ENCODE assay signal across 20 mouse cellular contexts in genomic region chr2:5824685-5825084, GRCm38 (mm10). TPM values are rescaled to one million over a fixed set of nuclear protein-coding genes. Genes with fewer than 3 reads are reported as not detected.
DNase-seq lines count a peak whose midpoint lies in the region; ATAC-seq and TF ChIP-seq lines count a peak whose summit lies in the region.
"Had no signal": no experiment of that assay in that cellular context is flagged by ENCODE, and none has a peak within 500 bp of the region (broad histone marks: within the 10 kb centered on the region; RNA-seq: fewer than 3 reads in every experiment).

No protein-coding gene starts in this region.

- H3K4me1 ChIP-seq in liver, adult 2 months (ENCODE audit: control insufficient read depth, insufficient read depth, low read length): peaks cover 31% of the 10 kb centered on the region
- H3K4me1 ChIP-seq in CH12.LX (ENCODE audit: control insufficient read depth in 1 of 2, insufficient read depth in 2 of 2): peaks cover 4 to 15% of the 10 kb centered on the region in 2 experiments; a peak in 3 of 4 replicates
- H3K4me1 ChIP-seq in forebrain, embryonic 13.5 days: no peaks in the 10 kb centered on the region
- H3K4me1 ChIP-seq: embryonic facial prominence, embryonic 12.5 days; heart, embryonic 15.5 days; hindbrain, embryonic 12.5 days had no signal

- no peak for TF ChIP-seq RAD21 in CH12.LX (IDR thresholded peaks at IDR 0.05; ENCODE audit: low read depth, low read length)

- in situ Hi-C loops in CH12.LX (cut with MboI; ENCODE audit: low pct_ligation_motif_present, low pct_unique_long_range_greater_than_20kb, low sequenced_read_pairs): loop anchor here (25.0 kb wide), 2 partner anchors 737 to 912 kb away; partner anchors contain the start of gene Phyh

- no peaks in the 10 kb centered on the region for H3K9me3 ChIP-seq in CH12.LX (replicated peaks; ENCODE audit: low read length)
- no peaks in the 10 kb centered on the region for H3K9me3 ChIP-seq in forebrain, embryonic 13.5 days (replicated peaks)
- H3K9me3 ChIP-seq: embryonic facial prominence, embryonic 12.5 days; heart, embryonic 15.5 days; hindbrain, embryonic 12.5 days had no signal

- 23% methylated on average over 5 of the region's 5 CpGs for WGBS in liver, adult 2 months
- WGBS in forebrain, embryonic 13.5 days: 87% methylated on average over 5 of the region's 5 CpGs

- TF ChIP-seq EP300 in CH12.LX (IDR thresholded peaks at IDR 0.05; ENCODE audit: low read length): no peak

- no peak for TF ChIP-seq CTCF in liver, adult 2 months (IDR thresholded peaks at IDR 0.05; ENCODE audit: low read depth, low read length)
- TF ChIP-seq CTCF in CH12.LX (conservative IDR thresholded peaks at IDR 0.05 in 1 of 2, IDR thresholded peaks at IDR 0.05 in 1 of 2; ENCODE audit: low read depth in 2 of 2, low read length in 2 of 2): no peak

- dilution Hi-C loops in CH12.LX (cut with MboI; ENCODE audit: extremely low pct_ligation_motif_present, extremely low pct_unique_long_range_greater_than_20kb, low sequenced_read_pairs): no loop called here

- peaks cover 5% of the 10 kb centered on the region; the same call in 1 of the 2 replicates for H3K36me3 ChIP-seq in liver, adult 2 months (ENCODE audit: control insufficient read depth, insufficient read depth, low read length)
- H3K36me3 ChIP-seq in CH12.LX (replicated peaks in 1 of 2; ENCODE audit: control insufficient read depth in 1 of 2, insufficient read depth in 1 of 2, low read length in 1 of 2): peaks cover 50 to 74% of the 10 kb centered on the region in 2 experiments
- H3K36me3 ChIP-seq in forebrain, embryonic 13.5 days (ENCODE audit: poor library complexity, severe bottlenecking): peaks cover 61% of the 10 kb centered on the region

- TF ChIP-seq POLR2A in liver, adult 2 months (IDR thresholded peaks at IDR 0.05; ENCODE audit: extremely low read depth, insufficient read depth, low read length): no peak
- TF ChIP-seq POLR2A in CH12.LX (IDR thresholded peaks at IDR 0.05; ENCODE audit: low read depth, low read length): no peak

- no peaks in the 10 kb centered on the region for H3K79me2 ChIP-seq in liver, adult 2 months (ENCODE audit: control insufficient read depth, insufficient read depth, low read length)
- H3K79me2 ChIP-seq in CH12.LX (replicated peaks; ENCODE audit: control insufficient read depth, extremely low read depth, insufficient read depth, poor library complexity, severe bottlenecking): peaks cover 3% of the 10 kb centered on the region; the same call in 1 of the 2 replicates

- H3K4me2 ChIP-seq in CH12.LX (ENCODE audit: insufficient read depth, low read depth, poor library complexity, severe bottlenecking): no peak overlapping the region
- no peak overlapping the region for H3K4me2 ChIP-seq in forebrain, embryonic 13.5 days
- H3K4me2 ChIP-seq: embryonic facial prominence, embryonic 12.5 days; heart, embryonic 15.5 days; hindbrain, embryonic 12.5 days had no signal

- H3K27me3 ChIP-seq in liver, adult 2 months (ENCODE audit: control insufficient read depth, insufficient read depth, low read length): no peaks in the 10 kb centered on the region
- no peaks in the 10 kb centered on the region for H3K27me3 ChIP-seq in CH12.LX (replicated peaks)
- H3K27me3 ChIP-seq in forebrain, embryonic 13.5 days: no peaks in the 10 kb centered on the region
- H3K27me3 ChIP-seq: embryonic facial prominence, embryonic 12.5 days; heart, embryonic 15.5 days; hindbrain, embryonic 12.5 days had no signal

- 0 out of 2 replicates have a peak overlapping the region, but pooled peaks have one; percentile 38 for H3K27ac ChIP-seq in liver, adult 2 months (replicated peaks; ENCODE audit: insufficient read depth, low read depth, low read length)
- no peak overlapping the region for H3K27ac ChIP-seq in CH12.LX (ENCODE audit: insufficient read depth, low read depth)
- no peak overlapping the region for H3K27ac ChIP-seq in forebrain, embryonic 13.5 days
- H3K27ac ChIP-seq: embryonic facial prominence, embryonic 12.5 days; heart, adult 2 months; heart, embryonic 15.5 days; hindbrain, embryonic 12.5 days; liver, embryonic 14.5 days had no signal

- no peak overlapping the region for H3K4me3 ChIP-seq in liver, adult 2 months (ENCODE audit: insufficient read depth, low read depth, low read length)
- no peak overlapping the region for H3K4me3 ChIP-seq in CH12.LX (replicated peaks in 1 of 3; ENCODE audit: low read depth in 2 of 3, low read length in 2 of 3, poor library complexity in 1 of 3)
- H3K4me3 ChIP-seq in forebrain, embryonic 13.5 days: no peak overlapping the region
- H3K4me3 ChIP-seq: embryonic facial prominence, embryonic 12.5 days; heart, adult 2 months; heart, embryonic 15.5 days; hindbrain, embryonic 12.5 days had no signal

- peak; percentile 74 to 91 for ATAC-seq in hematopoietic stem cell, adult 5-6 weeks (replicated peaks in 1 of 2; ENCODE audit: insufficient read depth in 1 of 2, low FRiP score in 2 of 2, low TSS enrichment in 1 of 2, low read depth in 1 of 2, poor library complexity in 2 of 2, severe bottlenecking in 2 of 2)
- peak; percentile 76; the same call in 1 of the 2 replicates for ATAC-seq in monocyte, adult 5-6 weeks (replicated peaks; ENCODE audit: insufficient number of reproducible peaks, low FRiP score, low TSS enrichment, poor library complexity, severe bottlenecking)
- no peak for ATAC-seq in forebrain, embryonic 13.5 days
- ATAC-seq: forebrain, postnatal 0 days; inflammation-experienced regulatory T-cells, adult 6 months had no signal

- H3K9ac ChIP-seq in liver, adult 2 months (ENCODE audit: low read depth, low read length): no peak overlapping the region
- no peak overlapping the region for H3K9ac ChIP-seq in CH12.LX (ENCODE audit: insufficient read depth, low read depth)
- H3K9ac ChIP-seq in forebrain, embryonic 13.5 days: no peak overlapping the region
- H3K9ac ChIP-seq: embryonic facial prominence, embryonic 12.5 days; forebrain, postnatal 0 days; heart, embryonic 15.5 days; hindbrain, embryonic 12.5 days; liver, embryonic 14.5 days had no signal

- peak; percentile 31 for DNase-seq in liver, adult 2 months (ENCODE audit: extremely low read depth, low read depth, low spot score)
- DNase-seq in liver (no peak), CH12.LX (ENCODE audit: extremely low read depth) (peak; percentile 38)
- no peak for DNase-seq in layer of hippocampus, adult 18-20 months (ENCODE audit: low spot score in 2 of 2)
- DNase-seq in ovary, postnatal 36 days (ENCODE audit: low spot score): no peak
- DNase-seq: heart, adult 2 months; kidney, postnatal 4 days; lung, postnatal 36 days; right cerebral cortex, postnatal 14 days; thymus, postnatal 25 days had no signal

TF ChIP-seq in CH12.LX, 34 proteins besides CTCF, POLR2A, EP300 and RAD21:
- TF ChIP-seq NRF1 (IDR thresholded peaks at IDR 0.05; ENCODE audit: low read depth, low read length): no peak
- no peak for TF ChIP-seq BHLHE40 (IDR thresholded peaks at IDR 0.05; ENCODE audit: low read depth, low read length)

RNA-seq across cellular contexts. Expression of gene Nudt5, which starts 20.1 kb away (rescaled TPM):
- total RNA-seq in liver, adult 2 months (2014; rRNA removed): 13.9 and 15.8 TPM in 2 replicates
- 4.2 and 5.2 TPM in 2 replicates for polyA plus RNA-seq in liver, adult 2 months (2012; rRNA removed)
- total RNA-seq in CH12.LX (2012; rRNA removed): 102 and 123 TPM in 2 replicates
- total RNA-seq in CH12.LX (2014; rRNA removed): 245 and 270 TPM in 2 replicates
- 128 and 149 TPM in 2 replicates for polyA plus RNA-seq in CH12.LX (2012; ENCODE audit: insufficient read length, low read depth)
- total RNA-seq in hematopoietic stem cell, adult 5-6 weeks (2017): 53.1 and 54.3 TPM in 2 replicates
- 12.9 to 17.9 TPM (median 14.7 TPM) in 3 replicates for total RNA-seq in monocyte, adult 5-6 weeks (2017)
- 56.3 and 58.4 TPM in 2 replicates for polyA plus RNA-seq in forebrain, embryonic 13.5 days (2015; fragmentation: Nextera tagmentation; extraction: Ambion mirVana)
- total RNA-seq in layer of hippocampus, adult 18-20 months (2021): 10 to 100 TPM; 22.2 to 25.5 TPM

RNA-seq across cellular contexts. Expression of gene Cdc123, which starts 20.3 kb away (rescaled TPM):
- total RNA-seq in liver, adult 2 months (2014; rRNA removed): 92.7 and 117 TPM in 2 replicates
- polyA plus RNA-seq in liver, adult 2 months (2012; rRNA removed): 29.5 and 33.9 TPM in 2 replicates
- 164 and 199 TPM in 2 replicates for total RNA-seq in CH12.LX (2012; rRNA removed)
- total RNA-seq in CH12.LX (2014; rRNA removed): 215 and 230 TPM in 2 replicates
- 291 and 339 TPM in 2 replicates for polyA plus RNA-seq in CH12.LX (2012; ENCODE audit: insufficient read length, low read depth)
- total RNA-seq in hematopoietic stem cell, adult 5-6 weeks (2017): 91.4 and 98.6 TPM in 2 replicates
- 68.7 to 107 TPM (median 85.6 TPM) in 3 replicates for total RNA-seq in monocyte, adult 5-6 weeks (2017)
- 396 and 404 TPM in 2 replicates for polyA plus RNA-seq in forebrain, embryonic 13.5 days (2015; fragmentation: Nextera tagmentation; extraction: Ambion mirVana)
- total RNA-seq in layer of hippocampus, adult 18-20 months (2021): 100 to 1,000 TPM; 133 to 149 TPM

RNA-seq across cellular contexts. Expression of gene Gm13199, which starts 38.0 kb away (rescaled TPM):
- total RNA-seq in liver, adult 2 months (2014; rRNA removed): 0.34 and 0.65 TPM in 2 replicates
- polyA plus RNA-seq in liver, adult 2 months (2012; rRNA removed): 0.27 and 0.57 TPM in 2 replicates
- total RNA-seq in CH12.LX (2012; rRNA removed): 0.50 and 1.1 TPM in 2 replicates
- 0.47 and 0.85 TPM in 2 replicates for total RNA-seq in CH12.LX (2014; rRNA removed)
- 2.7 and 4.1 TPM in 2 replicates for polyA plus RNA-seq in CH12.LX (2012; ENCODE audit: insufficient read length, low read depth)
- not detected in 2 replicates for total RNA-seq in hematopoietic stem cell, adult 5-6 weeks (2017)
- not detected in 3 replicates for total RNA-seq in monocyte, adult 5-6 weeks (2017)
- 2.0 and 2.3 TPM in 2 replicates for polyA plus RNA-seq in forebrain, embryonic 13.5 days (2015; fragmentation: Nextera tagmentation; extraction: Ambion mirVana)
- total RNA-seq in layer of hippocampus, adult 18-20 months (2021): under 1 TPM; 0.66 to 0.89 TPM
- total RNA-seq: gastrocnemius, adult 8-10 months; heart, adult 2 months had no signal
- polyA plus RNA-seq: heart, adult 2 months had no signal

Comparison
In these comparisons a context has a peak if more than half of its experiments do, and no peak if none do; other contexts are left out.
1. DNase-seq: peak in liver, adult 2 months (single experiment) and CH12.LX (single experiment); none in liver (single experiment), layer of hippocampus, adult 18-20 months (0 of 2) and ovary, postnatal 36 days (single experiment).